Mouse (Mus musculus) cortical plate, adult 2 months (tissue): Measurements from ENCODE around the gene Kcnq5.

Experiments
- CTCF ChIP-seq: fragments of 200-500 bp; IDR thresholded peaks from 2 replicates; pipeline ENCODE4 v1.5.1; 2011; ENCODE audit warnings: mild to moderate bottlenecking, control low read depth, low read length; ENCODE audit not compliant: insufficient read depth; ENCODE audit errors: extremely low read depth
- POLR2A ChIP-seq: fragments of 200-500 bp; IDR thresholded peaks from 2 replicates; pipeline ENCODE4 v1.6.1; 2011; ENCODE audit warnings: mild to moderate bottlenecking, low read length, control low read depth; ENCODE audit not compliant: insufficient read depth; ENCODE audit errors: extremely low read depth

DNA sequence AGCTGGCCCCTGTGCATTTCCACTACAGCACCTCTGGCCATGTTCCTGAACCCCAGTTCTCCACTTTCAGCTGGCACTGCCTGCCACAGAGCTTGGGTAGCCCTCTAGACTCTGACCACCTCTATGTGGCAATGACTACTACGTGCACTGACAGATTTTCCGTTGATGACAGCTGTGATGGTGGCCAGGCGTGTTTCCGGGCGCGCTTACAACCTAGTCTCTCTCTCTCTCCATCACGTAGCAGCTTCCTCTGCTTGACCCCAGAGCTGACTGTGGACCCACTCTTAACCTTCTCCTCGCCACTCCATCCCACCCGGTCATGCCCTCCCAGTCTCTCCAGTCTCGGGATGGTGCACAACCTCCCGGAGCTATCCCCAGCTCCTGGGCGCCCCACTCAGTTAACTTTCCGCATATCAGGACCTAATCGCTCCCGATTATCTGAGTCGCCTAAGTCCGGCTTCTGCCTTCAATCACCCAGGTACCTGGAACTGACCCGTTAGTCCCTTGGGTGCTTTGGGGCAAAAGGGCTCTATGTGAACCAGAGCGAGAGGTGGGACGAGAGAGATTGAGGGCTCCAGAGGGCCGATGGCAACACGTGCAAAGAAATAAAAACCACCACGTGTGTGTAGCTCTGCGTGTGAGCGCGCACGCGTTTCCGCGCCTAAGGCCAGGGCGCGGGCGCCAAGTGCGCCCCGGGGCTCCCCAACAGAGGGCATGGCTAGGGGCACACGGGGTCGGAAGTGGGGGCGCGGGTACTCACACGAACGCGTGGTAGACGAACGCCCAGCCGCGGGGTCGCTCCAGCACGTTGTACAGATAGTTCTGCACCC is 1.1 kb downstream of the Kcnq5 start:
- TF ChIP-seq CTCF (no peak), POLR2A (0 out of 2 replicates have a peak, but pooled peaks have one; percentile 23)
